Mouse (Mus musculus) mouse embryonic stem cell (cell line): ENCODE data around the gene Ndst2.

Experiments
- in situ Hi-C, 2 experiments: fragments of 300-500 bp; cut with MboI; formaldehyde crosslinking; loops; 1 replicate in 1 of 2; 3 replicates in 1 of 2; pipeline ENCODE4 v1.14.3; 2019 to 2020; ENCODE audit warnings: low sequenced_read_pairs in 2 of 2, low pct_unique_long_range_greater_than_20kb in 1 of 2, mixed read lengths in 1 of 2; ENCODE audit not compliant: unreplicated experiment in 1 of 2

Gene Ndst2

DNA sequence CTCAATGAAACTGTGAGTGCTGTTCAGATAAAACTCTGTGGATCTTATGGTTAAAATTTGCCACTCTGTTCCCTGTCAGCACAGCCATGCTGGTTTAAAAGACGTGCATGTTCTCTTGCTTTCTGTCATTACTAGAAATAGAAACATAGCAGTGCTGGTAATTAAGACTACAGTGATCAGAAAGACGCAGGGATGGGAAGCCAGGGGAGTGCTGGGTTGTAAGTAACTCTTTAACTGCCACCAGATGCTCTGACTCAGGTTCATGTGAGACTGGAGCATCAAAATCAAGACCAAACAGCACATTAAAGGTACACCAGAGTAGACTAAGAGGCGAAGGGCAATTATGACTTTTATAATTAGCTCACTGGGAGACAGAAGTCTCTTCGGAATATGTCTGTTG is 14.0 kb upstream of the Ndst2 start:
- in situ Hi-C loops, result no loop called here

GRCm38 (mm10) chr14:20746935-20747334 is 12.6 kb upstream of the Ndst2 start:
- in situ Hi-C loops, result no loop called here

- in situ Hi-C loops, result no loop called here
These were observed 9.3 kb upstream of the Ndst2 start for GRCm38 (mm10) chr14:20743614-20744013.

DNA sequence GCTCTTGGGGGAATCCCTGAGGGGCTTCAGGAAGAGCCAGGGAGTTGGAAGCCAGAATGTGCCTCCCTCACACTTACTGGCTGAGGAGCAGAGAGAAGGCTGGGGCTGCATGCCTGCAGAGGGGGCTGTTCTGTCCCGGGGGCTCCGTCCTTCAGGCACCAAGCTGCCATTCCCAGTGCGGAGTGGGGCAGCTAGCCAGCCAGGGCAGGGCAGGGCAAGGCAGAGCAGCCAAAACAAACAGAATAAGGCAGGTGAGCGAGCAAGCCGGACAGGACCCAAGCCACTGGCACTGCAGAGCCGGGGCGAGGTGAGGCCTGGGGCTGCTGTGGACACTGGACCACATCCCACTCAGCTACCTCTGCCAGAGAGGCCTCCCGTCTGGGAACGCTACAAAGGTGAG is 6.9 kb upstream of the Ndst2 start:
- in situ Hi-C loops, result no loop called here

GRCm38 (mm10) chr14:20738511-20738910 is 4.1 kb upstream of the Ndst2 start:
- in situ Hi-C loops, result no loop called here

GRCm38 (mm10) chr14:20737306-20737705 is 2.9 kb upstream of the Ndst2 start:
- in situ Hi-C loops, result no loop called here

DNA sequence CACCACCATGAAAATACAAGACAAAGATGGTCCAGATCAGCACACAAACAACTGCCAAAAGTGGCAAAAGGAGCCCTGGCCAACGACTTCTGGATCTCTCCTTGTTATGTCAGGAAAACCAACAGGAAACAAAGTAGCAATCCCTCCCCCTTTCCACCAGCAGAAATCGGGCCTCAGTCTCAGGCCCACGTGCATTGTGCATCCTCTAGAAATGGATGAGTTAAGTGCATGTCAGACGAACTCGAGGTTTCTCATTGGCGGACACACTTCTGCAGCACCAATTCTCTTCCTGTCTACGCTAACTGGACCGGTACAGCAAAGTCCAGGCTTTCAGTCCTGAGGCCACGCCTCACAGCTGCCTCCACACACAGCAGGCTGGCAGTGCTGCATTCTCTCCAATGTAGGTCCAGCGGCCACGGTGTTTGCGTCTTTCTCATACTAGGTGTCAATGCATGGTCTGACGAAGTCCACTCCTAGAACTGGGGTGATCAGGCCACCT is 1.6 kb upstream of the Ndst2 start:
- in situ Hi-C loops, result no loop called here

DNA sequence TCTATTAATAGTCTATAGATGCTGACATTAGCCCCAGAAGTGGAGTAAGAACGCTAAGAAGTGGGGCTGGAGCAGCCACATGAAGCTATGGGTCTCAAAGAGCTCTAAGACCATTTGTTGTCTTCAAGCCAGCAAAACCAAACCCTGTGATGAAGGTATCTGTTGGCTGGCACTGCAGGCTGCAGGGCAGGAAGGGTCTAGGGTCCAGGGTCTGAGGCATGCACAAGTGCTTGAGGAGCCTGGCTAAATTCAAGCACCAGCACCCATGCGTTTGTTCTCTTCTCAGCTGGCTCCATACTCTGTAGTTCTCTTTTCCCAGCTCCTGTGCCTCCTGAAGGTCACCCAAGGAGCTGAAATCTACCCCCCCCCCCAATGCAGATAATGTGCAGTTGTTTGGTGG is 690 bp upstream of the Ndst2 start:
- in situ Hi-C loops, result no loop called here

DNA sequence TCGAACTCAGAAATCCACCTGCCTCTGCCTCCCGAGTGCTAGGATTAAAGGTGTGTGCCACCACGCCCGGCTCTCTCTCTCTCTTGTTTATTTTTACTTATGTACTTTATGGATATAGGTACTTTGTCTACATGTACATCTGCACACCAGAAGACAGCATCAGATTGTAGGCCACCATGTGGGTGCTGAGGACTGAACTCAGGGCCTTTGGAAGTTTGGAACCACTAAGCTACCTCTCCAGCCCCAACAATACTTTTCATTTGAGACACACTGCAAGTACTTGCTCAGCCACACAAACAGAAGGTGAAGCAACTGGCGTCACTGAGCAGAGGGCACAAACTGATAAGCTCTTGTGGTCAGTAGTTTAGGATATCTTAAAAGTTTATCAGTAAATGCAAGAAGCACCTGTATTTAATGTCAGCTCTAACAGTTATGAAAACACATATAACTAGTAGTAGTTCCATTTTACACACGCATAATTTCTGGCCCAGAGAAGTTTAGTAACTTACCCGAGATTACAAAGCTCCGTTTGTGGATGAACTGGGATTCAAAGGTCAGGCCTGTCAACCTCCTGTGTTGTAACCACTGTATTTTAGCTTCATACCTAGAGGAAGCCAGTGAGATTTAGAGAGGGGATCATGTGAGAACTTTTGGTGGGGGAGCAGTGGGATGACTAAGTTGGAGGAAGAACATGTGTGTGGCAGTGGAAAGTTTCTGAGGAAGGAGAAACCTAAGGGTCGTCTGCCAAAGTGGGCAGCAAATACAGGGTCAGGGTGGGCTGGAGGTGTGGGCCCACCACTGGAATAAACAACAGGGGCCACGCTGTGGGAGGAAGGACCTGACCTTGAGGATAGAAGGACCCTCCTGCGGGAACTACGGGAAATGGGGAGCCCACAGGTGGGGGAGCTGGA is 1.1 kb downstream of the Ndst2 start:
- in situ Hi-C loops, result no loop called here

DNA sequence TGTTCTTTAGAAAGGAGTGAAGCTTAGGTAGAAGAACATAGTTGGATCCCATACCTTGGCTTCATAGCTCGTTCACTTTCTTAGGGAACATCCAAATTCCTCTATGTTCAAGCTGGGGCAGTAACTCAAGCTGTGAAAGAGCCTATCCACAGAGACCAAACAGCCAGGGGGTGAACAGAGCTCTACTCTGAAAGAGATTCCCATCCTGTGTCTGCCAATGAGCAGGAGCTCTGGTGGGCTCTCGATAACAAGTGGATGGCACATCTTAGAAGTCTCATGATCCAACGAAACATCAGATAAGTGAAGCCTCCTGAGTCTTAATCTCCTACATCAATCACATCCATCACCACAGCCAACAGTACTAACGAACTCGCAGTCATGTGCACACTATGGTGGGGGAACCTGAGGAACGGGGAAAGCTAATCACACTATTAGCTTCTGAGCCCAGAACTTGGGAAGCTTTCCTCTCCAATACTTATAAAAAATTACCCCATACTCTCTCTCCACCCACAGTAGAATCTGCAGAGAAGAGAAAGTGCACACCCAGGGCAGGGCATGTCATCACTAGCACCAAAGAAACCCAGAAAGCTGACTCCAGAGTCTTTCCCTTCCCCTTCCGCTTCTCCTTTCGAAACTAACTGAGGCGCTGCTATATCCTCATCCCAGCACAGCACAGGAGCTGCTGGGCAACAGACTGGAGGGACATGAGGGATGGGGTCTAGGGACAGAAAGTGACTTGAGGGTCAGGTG is 3.3 kb downstream of the Ndst2 start:
- in situ Hi-C loops, result no loop called here

GRCm38 (mm10) chr14:20729871-20730270 is 4.5 kb downstream of the Ndst2 start:
- in situ Hi-C loops, result no loop called here

DNA sequence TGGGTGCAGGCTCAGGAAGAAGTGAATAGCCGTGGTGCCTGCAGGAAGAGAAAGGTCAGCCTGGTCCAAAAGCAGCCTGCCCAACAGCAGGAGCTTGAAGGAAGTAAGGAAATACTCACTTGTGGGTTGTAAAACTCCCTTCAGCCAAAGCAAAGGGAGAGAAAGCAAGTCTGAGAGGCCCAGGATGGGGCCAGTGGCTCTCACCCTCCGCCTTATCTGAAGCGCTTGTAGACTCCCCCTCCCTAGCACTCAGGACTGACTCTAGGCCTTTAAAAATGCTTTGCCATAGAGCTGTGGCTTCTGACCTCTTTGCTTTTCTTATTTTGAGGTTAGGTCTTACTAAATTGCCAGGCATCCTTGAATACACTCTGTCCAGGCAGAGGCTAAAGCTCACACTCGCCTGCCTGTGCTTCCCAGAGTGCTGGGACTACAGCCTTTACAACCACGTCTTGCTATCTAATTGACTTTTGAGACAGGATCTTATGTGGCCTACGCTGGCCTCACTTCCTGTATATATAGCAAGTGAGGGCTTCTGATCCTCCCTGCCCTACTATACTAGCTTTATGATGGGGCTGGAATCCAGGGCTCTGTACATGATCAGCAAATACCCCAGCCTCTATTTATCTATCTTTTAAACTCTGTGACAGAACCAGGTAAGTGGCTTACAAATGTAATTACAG is 8.6 kb downstream of the Ndst2 start:
- in situ Hi-C loops, result no loop called here

DNA sequence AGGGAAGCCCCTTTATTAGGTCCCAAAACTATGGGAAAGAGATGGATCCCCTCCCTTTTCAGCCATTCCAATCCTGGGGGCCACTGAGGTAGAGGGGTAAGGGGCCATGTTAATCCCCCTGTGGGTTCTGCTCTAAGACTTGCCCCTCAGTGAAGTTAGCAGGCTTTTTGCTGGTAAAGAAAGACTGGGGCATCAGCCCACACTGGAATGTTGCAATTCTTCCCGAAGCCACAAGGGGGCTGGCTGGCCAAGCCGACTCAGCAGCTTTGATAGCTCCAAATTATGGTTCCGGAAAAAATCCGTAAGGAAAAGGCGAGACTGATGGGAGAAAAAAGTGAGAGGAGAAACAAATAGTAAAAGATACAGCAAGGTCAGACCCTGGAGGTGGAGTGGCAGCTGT is 10.3 kb downstream of the Ndst2 start:
- in situ Hi-C loops, result no loop called here

DNA sequence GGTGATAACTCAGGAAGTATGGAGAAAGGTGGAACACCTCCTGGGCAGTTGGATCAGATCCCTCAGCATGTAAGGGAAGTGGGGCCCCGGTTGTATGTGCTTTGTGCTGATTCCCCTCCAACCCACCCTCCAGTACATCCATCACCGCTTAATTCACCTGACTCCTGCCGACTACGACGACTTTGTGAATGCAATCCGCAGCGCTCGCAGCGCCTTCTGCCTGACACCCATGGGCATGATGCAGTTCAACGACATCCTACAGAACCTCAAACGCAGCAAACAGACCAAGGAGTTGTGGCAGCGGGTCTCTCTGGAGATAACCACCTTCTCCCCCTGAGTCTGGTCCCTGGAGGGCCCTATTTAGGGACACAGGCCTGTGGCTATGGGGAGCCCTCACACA is 11.4 kb downstream of the Ndst2 start:
- in situ Hi-C loops, result no loop called here

- in situ Hi-C loops, result no loop called here
These were observed 13.0 kb downstream of the Ndst2 start for GRCm38 (mm10) chr14:20721371-20721770.

DNA sequence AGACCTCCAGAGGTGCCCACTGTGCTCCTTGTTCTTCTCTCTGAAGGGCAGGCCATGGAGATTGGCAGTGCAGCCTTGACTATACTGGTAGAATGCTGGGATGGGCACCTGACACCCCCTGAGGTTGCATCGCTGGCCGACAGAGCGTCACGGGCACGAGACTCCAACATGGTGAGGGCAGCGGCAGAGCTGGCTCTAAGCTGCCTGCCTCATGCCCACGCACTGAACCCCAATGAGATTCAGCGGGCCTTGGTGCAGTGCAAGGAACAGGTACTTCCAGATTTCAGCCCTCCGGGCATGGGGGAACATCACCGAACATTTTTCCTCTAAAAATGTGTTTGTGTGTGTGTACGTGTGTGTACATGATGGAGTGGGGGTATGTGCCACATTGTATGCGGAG is 14.6 kb downstream of the Ndst2 start:
- in situ Hi-C loops, result no loop called here

DNA sequence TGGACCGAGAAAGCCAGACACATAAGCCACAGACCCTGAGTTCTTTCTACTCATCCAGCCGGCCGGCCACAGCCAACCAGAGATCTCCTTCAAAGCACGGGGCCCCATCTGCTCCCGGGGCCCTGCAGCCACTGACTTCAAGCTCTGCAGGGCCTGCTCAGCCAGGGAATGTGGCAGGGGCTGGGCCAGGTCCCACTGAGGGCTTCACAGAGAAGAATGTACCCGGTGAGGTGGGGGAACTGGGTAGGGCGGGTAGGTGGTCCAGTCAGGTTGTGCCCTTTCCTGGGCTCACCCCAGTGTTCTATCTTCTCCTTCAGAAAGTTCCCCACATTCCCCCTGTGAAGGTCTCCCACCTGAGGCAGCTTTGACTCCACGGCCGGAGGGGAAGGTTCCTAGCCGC is 15.9 kb downstream of the Ndst2 start:
- in situ Hi-C loops, result no loop called here

DNA sequence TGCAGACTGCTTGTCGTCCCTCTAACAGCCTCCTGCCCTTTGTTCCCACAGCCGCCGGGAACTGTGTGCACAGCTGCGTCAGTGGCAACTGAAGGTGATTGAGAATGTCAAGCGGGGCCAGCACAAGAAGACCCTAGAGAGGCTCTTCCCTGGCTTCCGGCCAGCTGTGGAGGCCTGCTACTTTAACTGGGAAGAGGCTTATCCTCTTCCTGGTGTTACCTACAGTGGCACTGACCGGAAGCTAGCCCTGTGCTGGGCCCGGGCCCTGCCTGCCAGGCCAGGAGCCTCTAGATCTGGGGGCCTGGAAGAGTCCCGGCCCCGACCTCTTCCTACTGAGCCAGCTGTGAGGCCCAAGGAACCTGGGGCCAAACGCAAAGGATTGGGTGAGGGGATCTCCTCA is 20.5 kb downstream of the Ndst2 start:
- in situ Hi-C loops, result no loop called here

GRCm38 (mm10) chr14:20708239-20708638 is 26.1 kb downstream of the Ndst2 start:
- in situ Hi-C loops, result no loop called here
